Mouse (Mus musculus): ENCODE data around the gene Cldn18. TPM values are rescaled to one million over a fixed set of nuclear protein-coding genes. Genes with fewer than 3 reads are reported as not detected.
A peak's percentile ranks its signal among the peaks of the same experiment; 100 is the strongest.

Gene Cldn18
- 0.12 TPM in 1 of 2 replicates, not detected in the other for polyA plus RNA-seq (2015; fragmentation: Nextera tagmentation; extraction: Ambion mirVana)

- no peaks in the 10 kb centered on the region for H3K9me3 ChIP-seq (ENCODE audit: low read length)
- no peak for TF ChIP-seq EP300 (IDR thresholded peaks at IDR 0.05; ENCODE audit: low read depth)
- no peak for TF ChIP-seq CTCF (IDR thresholded peaks at IDR 0.05; ENCODE audit: low read depth)
- H3K36me3 ChIP-seq (replicated peaks; ENCODE audit: insufficient read depth, low read length), result no peaks in the 10 kb centered on the region
- H3K27ac ChIP-seq (ENCODE audit: low read depth), result no peak within 1 kb of the TSS
- WGBS (ENCODE audit: insufficient replicate concordance), result 84% methylated on average over 14 of the region's 14 CpGs
- H3K4me2 ChIP-seq (ENCODE audit: low read depth, low read length), result no peak within 1 kb of the TSS
- H3K9ac ChIP-seq (replicated peaks), result no peak within 1 kb of the TSS
- no peaks in the 10 kb centered on the region for H3K27me3 ChIP-seq (ENCODE audit: insufficient read depth, low read length)
- H3K4me1 ChIP-seq (ENCODE audit: insufficient read depth), result no peaks in the 10 kb centered on the region
- no peak within 1 kb of the TSS for H3K4me3 ChIP-seq (ENCODE audit: low read depth, low read length)
- DNase-seq (no peak), ATAC-seq (no peak)
Measured at GRCm38 (mm10) chr9:99717134-99717533, at the start of gene Cldn18. Cldn18 (minus strand) TSS chr9:99717267.

GRCm38 (mm10) chr9:99763530-99763929 is 46.5 kb upstream of the Cldn18 start:
- 57% methylated on average over 6 of the region's 6 CpGs for WGBS (ENCODE audit: insufficient replicate concordance)
- Histone ChIP-seq H3K27ac (ENCODE audit: low read depth) (no peak overlapping the region), H3K27me3 (ENCODE audit: insufficient read depth, low read length) (no peaks in the 10 kb centered on the region), H3K4me1 (ENCODE audit: insufficient read depth) (no peaks in the 10 kb centered on the region), H3K9ac (replicated peaks) (no peak overlapping the region), H3K4me2 (ENCODE audit: low read depth, low read length) (no peak overlapping the region), H3K4me3 (ENCODE audit: low read depth, low read length) (no peak overlapping the region), H3K9me3 (ENCODE audit: low read length) (no peaks in the 10 kb centered on the region), H3K36me3 (replicated peaks; ENCODE audit: insufficient read depth, low read length) (no peaks in the 10 kb centered on the region)
- DNase-seq, result no peak
- no peak for ATAC-seq
- peak; percentile 57 for TF ChIP-seq CTCF (IDR thresholded peaks at IDR 0.05; ENCODE audit: low read depth)
- TF ChIP-seq EP300 (IDR thresholded peaks at IDR 0.05; ENCODE audit: low read depth), result no peak

- H3K36me3 ChIP-seq (replicated peaks; ENCODE audit: insufficient read depth, low read length), result no peaks in the 10 kb centered on the region
- H3K4me3 ChIP-seq (ENCODE audit: low read depth, low read length), result no peak overlapping the region
- H3K9ac ChIP-seq (replicated peaks), result no peak overlapping the region
- ATAC-seq (no peak), DNase-seq (no peak)
- no peaks in the 10 kb centered on the region for H3K9me3 ChIP-seq (ENCODE audit: low read length)
- 74% methylated on average over 4 of the region's 4 CpGs for WGBS (ENCODE audit: insufficient replicate concordance)
- H3K27ac ChIP-seq (ENCODE audit: low read depth), result no peak overlapping the region
- TF ChIP-seq EP300 (IDR thresholded peaks at IDR 0.05; ENCODE audit: low read depth) (no peak), CTCF (IDR thresholded peaks at IDR 0.05; ENCODE audit: low read depth) (peak; percentile 27; the same call in 1 of the 2 replicates)
- H3K4me2 ChIP-seq (ENCODE audit: low read depth, low read length), result no peak overlapping the region
- H3K4me1 ChIP-seq (ENCODE audit: insufficient read depth), result no peaks in the 10 kb centered on the region
- H3K27me3 ChIP-seq (ENCODE audit: insufficient read depth, low read length), result no peaks in the 10 kb centered on the region
Measured at GRCm38 (mm10) chr9:99750272-99750671, 33.2 kb upstream of the Cldn18 start.

GRCm38 (mm10) chr9:99748279-99748678 is 31.2 kb upstream of the Cldn18 start:
- DNase-seq, result no peak
- TF ChIP-seq CTCF (IDR thresholded peaks at IDR 0.05; ENCODE audit: low read depth) (no peak), EP300 (IDR thresholded peaks at IDR 0.05; ENCODE audit: low read depth) (no peak)
- 84% methylated on average over 1 of the region's 1 CpGs for WGBS (ENCODE audit: insufficient replicate concordance)
- Histone ChIP-seq H3K4me1 (ENCODE audit: insufficient read depth) (no peaks in the 10 kb centered on the region), H3K9me3 (ENCODE audit: low read length) (no peaks in the 10 kb centered on the region), H3K4me2 (ENCODE audit: low read depth, low read length) (no peak overlapping the region), H3K9ac (replicated peaks) (no peak overlapping the region), H3K4me3 (ENCODE audit: low read depth, low read length) (no peak overlapping the region), H3K27me3 (ENCODE audit: insufficient read depth, low read length) (no peaks in the 10 kb centered on the region), H3K36me3 (replicated peaks; ENCODE audit: insufficient read depth, low read length) (no peaks in the 10 kb centered on the region), H3K27ac (ENCODE audit: low read depth) (no peak overlapping the region)
- ATAC-seq, result no peak

GRCm38 (mm10) chr9:99747731-99748130 is 30.7 kb upstream of the Cldn18 start:
- DNase-seq (no peak), ATAC-seq (no peak)
- no peaks in the 10 kb centered on the region for H3K27me3 ChIP-seq (ENCODE audit: insufficient read depth, low read length)
- H3K4me2 ChIP-seq (ENCODE audit: low read depth, low read length), result no peak overlapping the region
- H3K9ac ChIP-seq (replicated peaks), result no peak overlapping the region
- H3K4me1 ChIP-seq (ENCODE audit: insufficient read depth), result no peaks in the 10 kb centered on the region
- WGBS (ENCODE audit: insufficient replicate concordance), result 63% methylated on average over 4 of the region's 4 CpGs
- no peak overlapping the region for H3K27ac ChIP-seq (ENCODE audit: low read depth)
- H3K9me3 ChIP-seq (ENCODE audit: low read length), result no peaks in the 10 kb centered on the region
- no peaks in the 10 kb centered on the region for H3K36me3 ChIP-seq (replicated peaks; ENCODE audit: insufficient read depth, low read length)
- TF ChIP-seq EP300 (IDR thresholded peaks at IDR 0.05; ENCODE audit: low read depth) (no peak), CTCF (IDR thresholded peaks at IDR 0.05; ENCODE audit: low read depth) (no peak)
- no peak overlapping the region for H3K4me3 ChIP-seq (ENCODE audit: low read depth, low read length)

- no peaks in the 10 kb centered on the region for H3K4me1 ChIP-seq (ENCODE audit: insufficient read depth)
- no peak overlapping the region for H3K4me3 ChIP-seq (ENCODE audit: low read depth, low read length)
- H3K9me3 ChIP-seq (ENCODE audit: low read length), result no peaks in the 10 kb centered on the region
- ATAC-seq (no peak), DNase-seq (no peak)
- no peak overlapping the region for H3K9ac ChIP-seq (replicated peaks)
- no peaks in the 10 kb centered on the region for H3K36me3 ChIP-seq (replicated peaks; ENCODE audit: insufficient read depth, low read length)
- no peaks in the 10 kb centered on the region for H3K27me3 ChIP-seq (ENCODE audit: insufficient read depth, low read length)
- no peak overlapping the region for H3K4me2 ChIP-seq (ENCODE audit: low read depth, low read length)
- no peak overlapping the region for H3K27ac ChIP-seq (ENCODE audit: low read depth)
- WGBS (ENCODE audit: insufficient replicate concordance), result 82% methylated on average over 5 of the region's 5 CpGs
- TF ChIP-seq EP300 (IDR thresholded peaks at IDR 0.05; ENCODE audit: low read depth) (no peak), CTCF (IDR thresholded peaks at IDR 0.05; ENCODE audit: low read depth) (no peak)
Measured at GRCm38 (mm10) chr9:99744548-99744947, 27.5 kb upstream of the Cldn18 start.
